Mouse (Mus musculus) cerebellum, postnatal 10 days (tissue): ENCODE measurements around the gene Gdf9.

Experiments used
- DNase-seq, 2 experiments: peaks; one replicate each; pipeline ENCODE4 v3.0.0; 2021; ENCODE audit warnings: mixed read lengths in 2 of 2

The Gdf9 gene

GRCm38 (mm10) chr11:53479171-53479782, 48.5 kb downstream of the Gdf9 start:
- peak; percentile 57 to 60 for DNase-seq

- peak; percentile 73 to 75 for DNase-seq
Observed at GRCm38 (mm10) chr11:53479783-53480301, 49.0 kb downstream of the Gdf9 start, which contains the start of the genes Gm9945 and Sowaha. Gene Gm9945 (plus strand): TSS chr11:53480166. Gene Sowaha (minus strand): TSS chr11:53480274.

- no peak for DNase-seq
Observed at GRCm38 (mm10) chr11:53481088-53481730, 50.4 kb downstream of the Gdf9 start.

GRCm38 (mm10) chr11:53483159-53483891, 52.5 kb downstream of the Gdf9 start:
- DNase-seq = peak; percentile 61 to 77

- DNase-seq = no peak
Observed at GRCm38 (mm10) chr11:53485719-53486118, 54.9 kb downstream of the Gdf9 start.

GRCm38 (mm10) chr11:53486351-53486750, 55.5 kb downstream of the Gdf9 start:
- DNase-seq = no peak

- peak; percentile 58 to 62 for DNase-seq
Observed at GRCm38 (mm10) chr11:53486822-53487594, 56.2 kb downstream of the Gdf9 start.
